Mouse (Mus musculus): ENCODE data around the gene Cenpb. TPM values are rescaled to one million over a fixed set of nuclear protein-coding genes. Genes with fewer than 3 reads are reported as not detected.
A peak's percentile ranks its signal among the peaks of the same experiment; 100 is the strongest.

The Cenpb gene
- total RNA-seq, 1 experiment, result 38.5 TPM

- no peaks in the 10 kb centered on the region for H3K36me3 ChIP-seq (ENCODE audit: control insufficient read depth, insufficient read depth, low read length, poor library complexity, severe bottlenecking)
- H3K9ac ChIP-seq (ENCODE audit: insufficient read depth, low read depth, low read length, poor library complexity, severe bottlenecking), result no peak overlapping the region
- H3K4me1 ChIP-seq (ENCODE audit: control insufficient read depth in 2 of 2, insufficient read depth in 2 of 2, low read length in 2 of 2, poor library complexity in 1 of 2), result peaks cover 0 to 9% of the 10 kb centered on the region in 2 experiments; a peak in 1 of 4 replicates
- DNase-seq (ENCODE audit: low read depth, low spot score), result no peak
- no peaks in the 10 kb centered on the region for H3K9me3 ChIP-seq (ENCODE audit: control insufficient read depth, insufficient read depth, low read depth, low read length)
- H3K27ac ChIP-seq (ENCODE audit: insufficient read depth, low read depth, low read length, poor library complexity, severe bottlenecking), result no peak overlapping the region
- in situ Hi-C loops (cut with MboI; ENCODE audit: low sequenced_read_pairs in 2 of 2, unreplicated experiment in 2 of 2), result no loop called here
- no peak for TF ChIP-seq ZNF384 (IDR thresholded peaks at IDR 0.05; ENCODE audit: low read depth, low read length)
- no peak for TF ChIP-seq MAFK (IDR thresholded peaks at IDR 0.05; ENCODE audit: insufficient read depth, low read depth, low read length)
- TF ChIP-seq HCFC1 (IDR thresholded peaks at IDR 0.05; ENCODE audit: borderline replicate concordance, insufficient read depth, low read length), result no peak
- no peak for TF ChIP-seq CHD2 (IDR thresholded peaks at IDR 0.05; ENCODE audit: low read depth, low read length)
- no peak for TF ChIP-seq ZC3H11A (IDR thresholded peaks at IDR 0.05; ENCODE audit: borderline replicate concordance, low read depth, low read length)
- H3K4me3 ChIP-seq (ENCODE audit: insufficient read depth in 1 of 2, low read depth in 1 of 2, low read length in 2 of 2, poor library complexity in 1 of 2, severe bottlenecking in 1 of 2), result no peak overlapping the region
Measured at GRCm38 (mm10) chr2:131128211-131128610, 51.7 kb downstream of the Cenpb start.

- Histone ChIP-seq H3K4me3 (ENCODE audit: insufficient read depth in 1 of 2, low read depth in 1 of 2, low read length in 2 of 2, poor library complexity in 1 of 2, severe bottlenecking in 1 of 2) (peak within 1 kb of the TSS; percentile 34 to 52; a peak in 3 of 4 replicates), H3K36me3 (ENCODE audit: control insufficient read depth, insufficient read depth, low read length, poor library complexity, severe bottlenecking) (no peaks in the 10 kb centered on the region), H3K27ac (ENCODE audit: insufficient read depth, low read depth, low read length, poor library complexity, severe bottlenecking) (no peak within 1 kb of the TSS), H3K4me1 (ENCODE audit: control insufficient read depth in 2 of 2, insufficient read depth in 2 of 2, low read length in 2 of 2, poor library complexity in 1 of 2) (peaks cover 0 to 9% of the 10 kb centered on the region in 2 experiments; a peak in 1 of 4 replicates), H3K9ac (ENCODE audit: insufficient read depth, low read depth, low read length, poor library complexity, severe bottlenecking) (peak within 1 kb of the TSS; percentile 14; the same call in 1 of the 2 replicates), H3K9me3 (ENCODE audit: control insufficient read depth, insufficient read depth, low read depth, low read length) (no peaks in the 10 kb centered on the region)
- in situ Hi-C loops (cut with MboI; ENCODE audit: low sequenced_read_pairs in 2 of 2, unreplicated experiment in 2 of 2), result no loop called here
- TF ChIP-seq CHD2 (IDR thresholded peaks at IDR 0.05; ENCODE audit: low read depth, low read length) (no peak), ZNF384 (IDR thresholded peaks at IDR 0.05; ENCODE audit: low read depth, low read length) (no peak), ZC3H11A (IDR thresholded peaks at IDR 0.05; ENCODE audit: borderline replicate concordance, low read depth, low read length) (no peak), MAFK (IDR thresholded peaks at IDR 0.05; ENCODE audit: insufficient read depth, low read depth, low read length) (no peak), HCFC1 (IDR thresholded peaks at IDR 0.05; ENCODE audit: borderline replicate concordance, insufficient read depth, low read length) (no peak)
- DNase-seq (ENCODE audit: low read depth, low spot score), result no peak
Measured at GRCm38 (mm10) chr2:131127161-131127730, 52.6 kb downstream of the Cenpb start, which contains the start of gene Hspa12b. TSS of gene Hspa12b (plus strand) at chr2:131127280.

GRCm38 (mm10) chr2:131125964-131126815, 53.7 kb downstream of the Cenpb start:
- Histone ChIP-seq H3K4me1 (ENCODE audit: control insufficient read depth in 2 of 2, insufficient read depth in 2 of 2, low read length in 2 of 2, poor library complexity in 1 of 2) (peaks cover 0 to 9% of the 10 kb centered on the region in 2 experiments; a peak in 1 of 4 replicates), H3K9ac (ENCODE audit: insufficient read depth, low read depth, low read length, poor library complexity, severe bottlenecking) (no peak overlapping the region), H3K4me3 (ENCODE audit: insufficient read depth in 1 of 2, low read depth in 1 of 2, low read length in 2 of 2, poor library complexity in 1 of 2, severe bottlenecking in 1 of 2) (no peak overlapping the region), H3K27ac (ENCODE audit: insufficient read depth, low read depth, low read length, poor library complexity, severe bottlenecking) (no peak overlapping the region), H3K36me3 (ENCODE audit: control insufficient read depth, insufficient read depth, low read length, poor library complexity, severe bottlenecking) (no peaks in the 10 kb centered on the region), H3K9me3 (ENCODE audit: control insufficient read depth, insufficient read depth, low read depth, low read length) (no peaks in the 10 kb centered on the region)
- no peak for DNase-seq (ENCODE audit: low read depth, low spot score)
- in situ Hi-C loops (cut with MboI; ENCODE audit: low sequenced_read_pairs in 2 of 2, unreplicated experiment in 2 of 2), result no loop called here
- TF ChIP-seq MAFK (IDR thresholded peaks at IDR 0.05; ENCODE audit: insufficient read depth, low read depth, low read length) (no peak), CHD2 (IDR thresholded peaks at IDR 0.05; ENCODE audit: low read depth, low read length) (no peak), ZC3H11A (IDR thresholded peaks at IDR 0.05; ENCODE audit: borderline replicate concordance, low read depth, low read length) (no peak), HCFC1 (IDR thresholded peaks at IDR 0.05; ENCODE audit: borderline replicate concordance, insufficient read depth, low read length) (no peak), ZNF384 (IDR thresholded peaks at IDR 0.05; ENCODE audit: low read depth, low read length) (no peak)

Other genes starting within 250 kb of the Cenpb start
- gene Gfra4, start 137.0 kb downstream of the Cenpb start, total RNA-seq (2012; rRNA removed), result 1.6 TPM in 2 replicates
- gene Adam33, start 116.3 kb downstream of the Cenpb start, total RNA-seq (2012; rRNA removed), result 0.40 and 0.69 TPM in 2 replicates
- gene Siglec1, start 93.3 kb downstream of the Cenpb start, total RNA-seq (2012; rRNA removed), result 0.26 and 0.27 TPM in 2 replicates
- 1.5 and 1.7 TPM in 2 replicates for gene Hspa12b, start 52.8 kb downstream of the Cenpb start, total RNA-seq (2012; rRNA removed)
- gene Gm11037, start 46.6 kb downstream of the Cenpb start, total RNA-seq (2012; rRNA removed), result not detected in 2 replicates
- 61.6 and 69.0 TPM in 2 replicates for gene 1700037H04Rik, start 20.0 kb downstream of the Cenpb start, total RNA-seq (2012; rRNA removed)
- 9.7 and 16.4 TPM in 2 replicates for gene Cdc25b, start 6.9 kb upstream of the Cenpb start, total RNA-seq (2012; rRNA removed)
- gene Spef1, start 7.2 kb upstream of the Cenpb start, total RNA-seq (2012; rRNA removed), result 1.5 and 1.6 TPM in 2 replicates
- 7.9 and 8.7 TPM in 2 replicates for gene Ap5s1, start 27.0 kb upstream of the Cenpb start, total RNA-seq (2012; rRNA removed)
- 11.4 and 12.7 TPM in 2 replicates for gene Mavs, start 54.0 kb upstream of the Cenpb start, total RNA-seq (2012; rRNA removed)
- 22.0 and 26.6 TPM in 2 replicates for gene Pank2, start 82.4 kb upstream of the Cenpb start, total RNA-seq (2012; rRNA removed)
- 4.3 and 5.3 TPM in 2 replicates for gene Rnf24, start 172.8 kb upstream of the Cenpb start, total RNA-seq (2012; rRNA removed)

Measured in ES-E14 (cell line).